Mouse (Mus musculus) intestine, embryonic 14.5 days (tissue): ENCODE measurements around the gene Tshb. TPM values are rescaled to one million over a fixed set of nuclear protein-coding genes. Genes with fewer than 3 reads are reported as not detected.

ENCODE experiments used
- ATAC-seq: fragments of 200-750 bp; cut with Nextera tagmentation; replicated peaks from 2 replicates; pipeline ENCODE4 v1.8.0; 2017; ENCODE audit warnings: low read depth, moderate number of reproducible peaks, moderate TSS enrichment, moderate library complexity; ENCODE audit not compliant: low FRiP score, low TSS enrichment
- DNase-seq: peaks from one replicate; pipeline ENCODE4 v3.0.0-alpha.2; 2018; ENCODE audit warnings: low spot score
- H3K27ac ChIP-seq: fragments of 300-500 bp; sonication (generic); 2 replicates; pipeline ENCODE4 v1.5.1; 2014; ENCODE audit warnings: low read depth, mild to moderate bottlenecking, control low read depth
- H3K27me3 ChIP-seq: fragments of 300-500 bp; sonication (generic); replicated peaks from 2 replicates; pipeline ENCODE4 v1.6.1; 2014; ENCODE audit warnings: low read length, control low read depth; ENCODE audit not compliant: control insufficient read depth, insufficient read depth
- H3K36me3 ChIP-seq: fragments of 300-500 bp; sonication (generic); 2 replicates; pipeline ENCODE4 v1.6.1; 2014; ENCODE audit warnings: low read length, control low read depth; ENCODE audit not compliant: control insufficient read depth, insufficient read depth
- H3K4me1 ChIP-seq: fragments of 300-500 bp; sonication (generic); replicated peaks from 2 replicates; pipeline ENCODE4 v1.6.1; 2014; ENCODE audit warnings: low read length, control low read depth, mixed read lengths; ENCODE audit not compliant: control insufficient read depth, insufficient read depth
- H3K4me2 ChIP-seq: fragments of 300-500 bp; sonication (generic); 2 replicates; pipeline ENCODE4 v1.6.1; 2014; ENCODE audit warnings: low read length
- H3K4me3 ChIP-seq: fragments of 300-500 bp; sonication (generic); 2 replicates; pipeline ENCODE4 v1.5.1; 2014; ENCODE audit warnings: low read depth, low read length, control low read depth, mixed read lengths
- H3K9ac ChIP-seq: fragments of 300-500 bp; sonication (generic); 2 replicates; pipeline ENCODE4 v1.6.1; 2014; ENCODE audit warnings: mild to moderate bottlenecking, low read length
- H3K9me3 ChIP-seq: fragments of 300-500 bp; sonication (generic); 2 replicates; pipeline ENCODE4 v1.6.1; 2016; ENCODE audit warnings: low read length, control low read depth; ENCODE audit not compliant: control insufficient read depth
- WGBS: fragments of 180-500 bp; shearing (Covaris S2); extraction: QIAGEN DNeasy Blood & Tissue Kit; methylation state at CpG from one replicate; pipeline ENCODE4 v1.1.7; 2014; 5-methylcytosine and 5-hydroxymethylcytosine counted together
- polyA plus RNA-seq: library from polyadenylated mRNA; unstranded; fragments of >200 nt; fragmentation: Nextera tagmentation; extraction: Ambion mirVana; gene quantifications from 2 replicates; pipeline ENCODE4 v1.2.1, GENCODE M21; 2014

Gene Tshb
- polyA plus RNA-seq, 1 experiment from 2014 or later, result 0.16 TPM

DNA sequence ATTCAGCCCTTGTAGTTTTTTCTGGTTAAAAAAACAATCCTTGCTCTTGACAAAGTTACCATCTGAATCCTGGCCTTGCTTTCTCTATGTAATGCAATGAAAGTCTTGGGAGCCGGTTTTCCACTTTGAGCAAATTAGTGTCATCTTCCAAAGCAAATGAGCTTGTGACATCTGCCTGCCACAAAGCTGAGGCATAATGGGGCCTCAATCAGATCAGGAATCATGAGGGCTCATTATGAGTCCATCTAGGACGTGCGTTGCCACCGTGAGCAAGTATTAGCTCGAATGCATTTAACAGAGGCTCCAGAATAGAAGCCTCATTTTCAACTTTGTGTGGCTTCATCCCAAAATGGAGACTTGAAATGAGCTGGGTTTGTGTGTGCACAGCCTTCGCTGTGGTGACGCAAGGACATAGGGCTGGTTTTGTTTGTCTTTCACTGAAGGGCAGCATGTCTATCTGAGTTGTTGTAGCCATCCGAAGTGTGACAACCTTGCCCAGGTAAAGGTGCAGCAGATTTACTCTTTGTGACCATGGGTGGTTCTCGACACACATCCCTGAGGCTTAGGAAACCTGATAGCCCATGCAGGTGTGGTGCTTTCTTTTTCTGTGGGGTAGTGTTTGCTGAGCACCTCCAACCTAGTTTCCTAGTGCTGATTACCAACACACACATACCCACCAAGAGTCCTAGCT, 38.6 kb downstream of the Tshb start:
- Histone ChIP-seq H3K4me1 (peaks cover 24% of the 10 kb centered on the region), H3K4me2 (no peak overlapping the region), H3K9me3 (no peaks in the 10 kb centered on the region), H3K36me3 (no peaks in the 10 kb centered on the region), H3K27ac (peak overlapping the region; percentile 44), H3K4me3 (no peak overlapping the region), H3K27me3 (no peaks in the 10 kb centered on the region), H3K9ac (no peak overlapping the region)
- ATAC-seq, result no peak
- 81% methylated on average over 9 of the region's 9 CpGs for WGBS
- no peak for DNase-seq

- Histone ChIP-seq H3K4me2 (no peak overlapping the region), H3K4me3 (no peak overlapping the region), H3K27ac (no peak overlapping the region), H3K9me3 (no peaks in the 10 kb centered on the region), H3K4me1 (peaks cover 30% of the 10 kb centered on the region), H3K27me3 (no peaks in the 10 kb centered on the region), H3K36me3 (no peaks in the 10 kb centered on the region), H3K9ac (no peak overlapping the region)
- DNase-seq, result no peak
- ATAC-seq, result no peak
- 50% methylated on average over 4 of the region's 4 CpGs for WGBS
Observed at GRCm38 (mm10) chr3:102743202-102743601, 39.3 kb downstream of the Tshb start.

GRCm38 (mm10) chr3:102742725-102743124, 39.8 kb downstream of the Tshb start:
- WGBS, result 56% methylated on average over 4 of the region's 4 CpGs
- no peak overlapping the region for H3K4me2 ChIP-seq
- no peaks in the 10 kb centered on the region for H3K36me3 ChIP-seq
- H3K27me3 ChIP-seq, result no peaks in the 10 kb centered on the region
- H3K4me1 ChIP-seq, result peaks cover 35% of the 10 kb centered on the region
- DNase-seq (no peak), ATAC-seq (no peak)
- no peak overlapping the region for H3K27ac ChIP-seq
- H3K9ac ChIP-seq, result no peak overlapping the region
- no peaks in the 10 kb centered on the region for H3K9me3 ChIP-seq
- no peak overlapping the region for H3K4me3 ChIP-seq

DNA sequence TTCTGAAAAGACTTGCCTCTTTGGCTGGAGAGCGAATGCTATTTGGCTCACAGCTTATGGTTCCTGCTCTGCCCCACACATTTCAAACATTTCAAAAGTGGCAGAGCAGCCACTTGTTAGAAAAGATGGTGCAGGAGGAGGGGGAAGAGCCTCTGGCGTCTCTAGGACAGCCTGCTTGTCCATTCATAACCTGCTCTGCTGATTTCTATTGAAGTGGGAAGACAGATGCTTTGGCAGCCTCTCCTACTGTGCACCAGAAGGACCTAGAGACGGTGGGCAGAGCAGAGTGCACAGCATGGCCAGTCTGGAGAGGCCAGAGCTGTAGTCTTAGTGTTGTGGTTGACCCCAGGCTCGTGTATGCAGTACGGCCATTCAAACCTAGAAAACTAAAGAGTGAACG, 43.6 kb downstream of the Tshb start:
- no peak overlapping the region for H3K4me3 ChIP-seq
- H3K9me3 ChIP-seq, result no peaks in the 10 kb centered on the region
- H3K4me2 ChIP-seq, result no peak overlapping the region
- H3K4me1 ChIP-seq, result peaks cover 42% of the 10 kb centered on the region
- H3K27ac ChIP-seq, result 0 out of 2 replicates have a peak overlapping the region, but pooled peaks have one; percentile 4
- DNase-seq, result no peak
- H3K36me3 ChIP-seq, result no peaks in the 10 kb centered on the region
- no peaks in the 10 kb centered on the region for H3K27me3 ChIP-seq
- no peak overlapping the region for H3K9ac ChIP-seq
- 80% methylated on average over 6 of the region's 6 CpGs for WGBS
- no peak for ATAC-seq

DNA sequence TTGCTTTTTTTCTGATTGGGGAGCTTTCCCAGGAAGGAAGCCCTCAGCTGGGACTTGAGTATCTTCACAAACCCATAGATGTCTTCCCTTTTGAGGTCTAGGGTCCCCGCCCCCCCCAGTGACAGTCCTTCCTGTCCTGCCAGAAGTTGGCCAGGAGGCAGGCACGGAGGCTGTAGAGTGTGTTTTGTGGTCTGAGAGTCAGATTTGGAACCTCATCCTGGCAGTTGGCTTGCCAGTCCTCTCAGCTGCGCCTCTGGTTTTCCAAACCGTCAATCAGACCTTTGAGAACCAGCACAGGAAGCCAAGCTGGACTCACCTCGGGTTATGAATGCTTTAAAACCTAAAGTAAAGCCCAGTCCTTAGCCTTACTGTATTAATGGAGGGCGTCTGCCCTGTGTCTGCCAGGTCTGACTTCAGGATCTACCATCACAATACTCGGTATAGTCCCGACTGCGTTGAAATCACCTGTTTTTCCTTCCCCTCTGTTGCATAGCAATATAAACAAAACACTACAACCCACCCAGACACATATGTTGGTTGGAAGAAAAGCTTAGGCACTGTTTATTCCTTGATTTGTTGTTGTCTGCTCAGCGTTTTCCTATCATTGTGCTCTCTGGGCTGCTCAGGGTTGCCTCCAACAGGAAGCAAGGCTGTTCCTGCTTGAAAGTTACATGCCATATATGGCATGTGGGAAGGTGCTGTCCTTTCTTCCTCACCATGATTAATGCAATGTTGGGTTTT, 44.2 kb downstream of the Tshb start:
- Histone ChIP-seq H3K4me3 (no peak overlapping the region), H3K9me3 (no peaks in the 10 kb centered on the region), H3K4me2 (no peak overlapping the region), H3K4me1 (peaks cover 41% of the 10 kb centered on the region), H3K27me3 (no peaks in the 10 kb centered on the region), H3K9ac (no peak overlapping the region), H3K36me3 (no peaks in the 10 kb centered on the region), H3K27ac (peak overlapping the region; percentile 16; the same call in 1 of the 2 replicates)
- no peak for DNase-seq
- WGBS, result 54% methylated on average over 10 of the region's 10 CpGs
- ATAC-seq, result no peak

GRCm38 (mm10) chr3:102737106-102737505, 45.4 kb downstream of the Tshb start:
- Histone ChIP-seq H3K4me3 (no peak overlapping the region), H3K4me2 (no peak overlapping the region), H3K9me3 (no peaks in the 10 kb centered on the region), H3K36me3 (no peaks in the 10 kb centered on the region), H3K4me1 (peaks cover 33% of the 10 kb centered on the region), H3K27me3 (no peaks in the 10 kb centered on the region), H3K27ac (no peak overlapping the region), H3K9ac (no peak overlapping the region)
- 77% methylated on average over 6 of the region's 6 CpGs for WGBS
- ATAC-seq (no peak), DNase-seq (no peak)

- no peaks in the 10 kb centered on the region for H3K27me3 ChIP-seq
- H3K9me3 ChIP-seq, result no peaks in the 10 kb centered on the region
- H3K4me1 ChIP-seq, result peaks cover 33% of the 10 kb centered on the region
- 71% methylated on average over 6 of the region's 6 CpGs for WGBS
- DNase-seq (no peak), ATAC-seq (no peak)
- no peak overlapping the region for H3K9ac ChIP-seq
- H3K27ac ChIP-seq, result no peak overlapping the region
- peak overlapping the region; percentile 81 for H3K4me2 ChIP-seq
- 0 out of 2 replicates have a peak overlapping the region, but pooled peaks have one; percentile 79 for H3K4me3 ChIP-seq
- no peaks in the 10 kb centered on the region for H3K36me3 ChIP-seq
Observed at GRCm38 (mm10) chr3:102736436-102736835, 46.1 kb downstream of the Tshb start.

- DNase-seq (no peak), ATAC-seq (no peak)
- H3K9me3 ChIP-seq, result no peaks in the 10 kb centered on the region
Observed at GRCm38 (mm10) chr3:102735638-102736037, 46.9 kb downstream of the Tshb start.

More at GRCm38 (mm10) chr3:102735638-102736037, 46.9 kb downstream of the Tshb start:
- Histone ChIP-seq H3K36me3 (no peaks in the 10 kb centered on the region), H3K27me3 (no peaks in the 10 kb centered on the region), H3K9ac (peak overlapping the region; percentile 67; the same call in 1 of the 2 replicates), H3K4me2 (peak overlapping the region; percentile 81), H3K4me3 (peak overlapping the region; percentile 79), H3K27ac (no peak overlapping the region), H3K4me1 (peaks cover 33% of the 10 kb centered on the region)
- WGBS, result 57% methylated on average over 6 of the region's 6 CpGs
